Mouse (Mus musculus) heart, embryonic 11.5 days (tissue): ENCODE measurements at regions not wholly inside any gene's neighbourhood (a gene's known extent, or its start where the extent isn't known, plus 50 kb on each side); places are given as distances from the start of the nearest gene placed in this dataset.

Experiments used
- ATAC-seq: fragments of 200-750 bp; cut with Nextera tagmentation; replicated peaks from 2 replicates; pipeline ENCODE4 v1.8.0; 2017; ENCODE audit warnings: moderate library complexity; ENCODE audit not compliant: insufficient number of reproducible peaks, low FRiP score, low TSS enrichment
- H3K27ac ChIP-seq: fragments of 300-500 bp; sonication (generic); 2 replicates; pipeline ENCODE4 v1.5.1; 2014; ENCODE audit warnings: mild to moderate bottlenecking, low read depth, low read length
- H3K27me3 ChIP-seq: fragments of 300-500 bp; sonication (generic); 2 replicates; pipeline ENCODE4 v1.6.1; 2014; ENCODE audit warnings: mild to moderate bottlenecking, low read length, mixed read lengths; ENCODE audit not compliant: control insufficient read depth, insufficient read depth
- H3K36me3 ChIP-seq: fragments of 300-500 bp; sonication (generic); 2 replicates; pipeline ENCODE4 v1.6.1; 2014; ENCODE audit warnings: mild to moderate bottlenecking, low read length, moderate library complexity, mixed read lengths; ENCODE audit not compliant: control insufficient read depth, insufficient read depth
- H3K4me1 ChIP-seq: fragments of 300-500 bp; sonication (generic); 2 replicates; pipeline ENCODE4 v1.6.1; 2014; ENCODE audit warnings: low read length; ENCODE audit not compliant: control insufficient read depth, insufficient read depth
- H3K4me2 ChIP-seq: fragments of 300-500 bp; sonication (generic); 2 replicates; pipeline ENCODE4 v1.6.1; 2014; ENCODE audit warnings: mild to moderate bottlenecking, moderate library complexity
- H3K4me3 ChIP-seq: fragments of 300-500 bp; sonication (generic); 2 replicates; pipeline ENCODE4 v1.5.1; 2014; ENCODE audit warnings: low read depth, low read length
- H3K9ac ChIP-seq: fragments of 300-500 bp; sonication (generic); 2 replicates; pipeline ENCODE4 v1.6.1; 2014; ENCODE audit warnings: mild to moderate bottlenecking, low read depth, low read length, moderate library complexity
- H3K9me3 ChIP-seq: fragments of 300-500 bp; sonication (generic); replicated peaks from 2 replicates; pipeline ENCODE4 v1.6.1; 2016; ENCODE audit warnings: low read length; ENCODE audit not compliant: control insufficient read depth
- WGBS: fragments of 180-500 bp; shearing (Covaris S2); extraction: QIAGEN DNeasy Blood & Tissue Kit; methylation state at CpG from one replicate; pipeline ENCODE4 v1.1.7; 2014; ENCODE audit not compliant: insufficient replicate concordance; 5-methylcytosine and 5-hydroxymethylcytosine counted together

DNA sequence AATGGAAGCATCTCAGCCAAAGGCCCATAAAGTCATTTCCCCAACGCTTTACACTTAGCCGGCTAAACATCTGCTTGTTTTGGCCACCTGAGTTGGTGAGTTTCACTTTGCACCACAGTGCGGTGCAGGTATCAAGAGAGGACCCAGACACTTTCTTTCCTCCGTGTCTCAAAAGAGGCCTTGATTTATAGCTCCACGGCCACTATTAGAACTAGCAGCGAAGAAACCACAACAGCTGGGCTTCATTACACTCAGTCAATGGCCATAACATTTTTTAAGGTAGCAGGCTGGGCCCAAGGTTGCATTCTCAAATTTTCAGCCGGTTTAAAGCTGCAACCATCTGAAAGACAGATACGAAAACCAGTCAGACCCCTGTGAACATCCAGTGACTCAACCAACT, 103.4 kb downstream of the Mreg start:
- H3K27me3 ChIP-seq = no peaks in the 10 kb centered on the region
- H3K27ac ChIP-seq = no peak overlapping the region
- no peak overlapping the region for H3K4me3 ChIP-seq
- no peak for ATAC-seq
- no peak overlapping the region for H3K9ac ChIP-seq
- H3K4me2 ChIP-seq = no peak overlapping the region
- H3K36me3 ChIP-seq = no peaks in the 10 kb centered on the region
- WGBS = 77% methylated on average over 8 of the region's 8 CpGs
- no peaks in the 10 kb centered on the region for H3K4me1 ChIP-seq
- H3K9me3 ChIP-seq = no peaks in the 10 kb centered on the region

DNA sequence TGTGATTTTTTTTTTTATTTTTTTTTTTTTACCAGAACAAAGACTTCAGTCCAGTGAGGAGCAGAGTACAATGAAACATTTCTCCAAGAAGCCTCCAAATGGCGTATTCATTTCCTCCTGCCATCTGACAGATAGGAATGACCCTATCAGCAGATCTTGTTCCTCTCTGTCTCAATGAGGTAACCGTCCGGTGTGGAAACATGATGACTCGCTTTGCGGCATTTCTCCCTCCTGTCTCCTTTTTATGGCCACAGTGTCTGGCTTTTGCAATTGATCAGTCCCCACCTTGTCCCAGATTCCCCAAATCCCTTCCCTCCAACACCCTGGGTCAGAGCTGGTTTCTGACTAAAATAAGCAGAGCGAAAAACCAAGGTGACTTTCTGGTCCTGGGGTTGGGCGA, 105.0 kb downstream of the Mreg start:
- WGBS = 71% methylated on average over 7 of the region's 7 CpGs
- no peak for ATAC-seq

DNA sequence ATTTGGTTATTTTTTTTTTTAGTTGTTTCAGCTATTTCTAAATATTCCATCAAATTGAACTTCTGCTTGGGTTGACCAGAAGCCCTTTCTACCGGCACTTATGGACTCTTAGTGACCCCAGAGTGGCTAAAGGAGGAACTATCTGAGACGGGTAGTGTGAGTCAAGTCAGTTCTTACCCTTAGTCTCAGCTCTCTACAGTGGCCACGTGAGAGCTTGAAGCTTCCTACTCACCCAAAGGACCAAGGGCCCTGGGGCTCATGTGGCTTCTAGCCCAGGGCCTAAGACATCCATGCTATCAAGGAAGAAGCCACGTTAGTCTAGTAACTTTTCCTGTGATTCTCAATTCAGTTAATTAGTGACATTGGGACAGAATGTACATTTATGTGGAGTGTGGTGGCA, 105.5 kb downstream of the Mreg start:
- Histone ChIP-seq H3K4me3 (no peak overlapping the region), H3K4me1 (no peaks in the 10 kb centered on the region), H3K9me3 (no peaks in the 10 kb centered on the region), H3K4me2 (no peak overlapping the region), H3K27me3 (no peaks in the 10 kb centered on the region), H3K9ac (no peak overlapping the region), H3K27ac (no peak overlapping the region), H3K36me3 (no peaks in the 10 kb centered on the region)
- WGBS = 82% methylated on average over 4 of the region's 4 CpGs
- ATAC-seq = no peak

More for the DNA sequence above, 105.0 kb downstream of the Mreg start:
- Histone ChIP-seq H3K27ac (no peak overlapping the region), H3K36me3 (no peaks in the 10 kb centered on the region), H3K9ac (no peak overlapping the region), H3K27me3 (no peaks in the 10 kb centered on the region), H3K4me1 (no peaks in the 10 kb centered on the region), H3K4me2 (no peak overlapping the region), H3K9me3 (no peaks in the 10 kb centered on the region), H3K4me3 (no peak overlapping the region)

DNA sequence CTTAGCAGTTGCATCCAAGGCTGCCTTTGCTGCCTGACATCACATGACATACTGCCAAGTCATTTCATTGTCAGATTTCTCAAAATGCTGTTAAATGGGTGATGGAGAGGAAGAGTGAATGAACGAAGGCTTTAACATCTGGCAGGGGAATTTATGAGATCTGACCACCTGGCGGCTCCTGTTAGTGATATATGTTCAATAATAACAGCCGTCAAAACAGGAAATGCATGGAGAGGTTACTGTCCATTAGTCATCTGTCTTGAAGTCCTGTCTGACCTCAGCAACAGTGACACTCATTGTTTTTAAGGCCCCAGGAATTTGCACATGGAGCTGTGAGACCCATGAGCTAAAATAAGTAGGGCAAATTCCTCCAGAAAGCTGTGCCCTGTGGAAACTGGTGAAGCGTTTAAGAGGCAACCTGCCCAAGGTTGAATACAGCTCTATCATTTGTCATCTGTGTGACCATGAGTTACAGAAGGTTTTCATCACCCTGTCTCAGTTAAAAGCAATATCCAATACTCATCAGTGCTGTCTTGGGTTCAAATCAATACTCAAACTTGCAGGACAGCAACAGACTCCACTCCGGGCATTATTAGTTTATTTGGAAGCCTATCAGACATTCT, 106.6 kb downstream of the Mreg start:
- no peak overlapping the region for H3K9ac ChIP-seq
- no peaks in the 10 kb centered on the region for H3K27me3 ChIP-seq
- H3K4me3 ChIP-seq = no peak overlapping the region
- no peak overlapping the region for H3K4me2 ChIP-seq
- no peaks in the 10 kb centered on the region for H3K36me3 ChIP-seq
- no peak overlapping the region for H3K27ac ChIP-seq
- no peaks in the 10 kb centered on the region for H3K9me3 ChIP-seq
- H3K4me1 ChIP-seq = no peaks in the 10 kb centered on the region
- WGBS = 72% methylated on average over 5 of the region's 5 CpGs
- no peak for ATAC-seq

DNA sequence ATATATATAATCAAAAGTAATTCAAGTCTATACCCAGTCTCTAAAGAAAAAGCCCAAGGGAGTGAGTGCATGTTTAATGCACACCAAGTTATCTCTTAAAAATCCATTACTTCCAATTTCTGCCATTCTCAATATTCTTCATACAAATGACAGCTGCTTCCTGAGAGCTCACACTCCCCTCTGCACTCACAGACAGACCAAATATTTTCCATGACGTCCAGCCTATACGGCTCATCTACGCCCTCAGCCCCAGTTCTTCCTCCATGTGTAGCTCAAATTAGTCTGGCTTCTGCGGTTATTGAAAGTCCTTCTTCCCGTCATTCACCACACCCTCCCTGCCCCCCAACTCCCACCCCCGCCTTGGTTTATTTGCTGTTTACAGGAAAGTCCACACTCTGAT, 108.1 kb downstream of the Mreg start:
- no peaks in the 10 kb centered on the region for H3K27me3 ChIP-seq
- H3K27ac ChIP-seq = no peak overlapping the region
- no peak overlapping the region for H3K9ac ChIP-seq
- H3K9me3 ChIP-seq = no peaks in the 10 kb centered on the region
- no peaks in the 10 kb centered on the region for H3K36me3 ChIP-seq
- 59% methylated on average over 6 of the region's 6 CpGs for WGBS
- no peak overlapping the region for H3K4me2 ChIP-seq
- H3K4me3 ChIP-seq = no peak overlapping the region
- H3K4me1 ChIP-seq = no peaks in the 10 kb centered on the region
- ATAC-seq = no peak

DNA sequence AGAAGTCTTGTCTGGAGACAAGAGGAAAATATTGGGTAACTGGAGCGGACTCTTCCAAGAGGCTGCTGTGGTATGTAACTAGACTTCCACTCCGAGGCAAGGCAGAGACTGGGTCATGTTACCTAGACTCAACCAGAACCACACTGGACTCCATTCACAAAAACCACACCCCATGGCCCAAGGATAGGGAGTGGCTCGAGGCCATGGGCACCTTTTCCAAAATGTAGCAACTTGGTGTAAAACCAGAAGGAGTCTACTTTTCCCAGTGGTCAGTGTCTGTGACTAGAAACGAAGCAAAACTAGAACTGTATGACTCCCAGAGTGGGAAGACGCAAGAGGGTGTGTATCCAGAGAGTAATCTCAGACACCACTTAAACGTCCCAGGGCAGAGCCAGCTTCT, 108.7 kb downstream of the Mreg start:
- no peaks in the 10 kb centered on the region for H3K27me3 ChIP-seq
- H3K27ac ChIP-seq = no peak overlapping the region
- no peaks in the 10 kb centered on the region for H3K36me3 ChIP-seq
- H3K9ac ChIP-seq = no peak overlapping the region
- no peaks in the 10 kb centered on the region for H3K9me3 ChIP-seq
- no peak overlapping the region for H3K4me3 ChIP-seq
- no peak overlapping the region for H3K4me2 ChIP-seq
- 77% methylated on average over 6 of the region's 6 CpGs for WGBS
- H3K4me1 ChIP-seq = no peaks in the 10 kb centered on the region
- ATAC-seq = no peak

DNA sequence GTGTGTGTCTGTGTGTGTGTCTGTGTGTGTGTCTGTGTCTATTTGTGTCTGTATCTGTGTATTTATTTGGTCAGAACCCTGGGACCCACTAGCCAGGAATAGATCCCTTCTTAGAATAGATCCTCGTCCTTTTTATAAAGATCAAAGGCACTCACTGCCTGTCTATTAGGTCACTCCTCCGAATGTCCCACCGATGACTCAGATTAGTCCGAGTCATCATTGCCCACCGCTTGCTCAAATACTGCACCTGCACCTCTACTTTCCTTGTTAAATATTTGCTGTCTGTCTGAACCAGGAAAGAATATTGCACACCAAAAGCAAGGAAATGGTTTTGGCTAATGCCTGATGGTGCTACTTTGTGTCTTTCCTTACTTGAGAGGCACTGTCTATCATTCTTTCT, 112.7 kb downstream of the Mreg start:
- no peaks in the 10 kb centered on the region for H3K4me1 ChIP-seq

DNA sequence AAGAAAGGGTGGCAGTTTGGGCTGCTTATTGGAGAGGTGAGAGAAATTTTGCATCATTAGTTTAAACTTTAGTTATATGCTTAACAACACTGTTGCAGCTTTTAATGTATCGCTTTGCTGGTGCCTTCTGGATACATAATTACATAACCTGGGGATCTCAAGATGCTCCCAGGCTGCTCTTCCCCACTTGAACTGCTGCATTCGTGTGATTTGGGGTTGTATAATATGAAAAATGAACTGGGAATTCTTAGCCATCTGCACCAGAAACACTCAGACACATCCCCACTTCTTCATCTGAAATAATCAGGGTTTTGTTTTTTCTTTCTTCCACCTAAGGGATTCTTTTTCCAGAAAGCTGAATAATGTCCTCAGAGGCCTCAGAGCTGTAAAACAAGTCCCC, 120.8 kb downstream of the Mreg start:
- Histone ChIP-seq H3K4me2 (no peak overlapping the region), H3K4me3 (no peak overlapping the region), H3K36me3 (no peaks in the 10 kb centered on the region), H3K27ac (no peak overlapping the region), H3K9me3 (no peaks in the 10 kb centered on the region), H3K4me1 (no peaks in the 10 kb centered on the region), H3K27me3 (no peaks in the 10 kb centered on the region), H3K9ac (no peak overlapping the region)
- ATAC-seq = no peak
- 77% methylated on average over 2 of the region's 2 CpGs for WGBS

More for the DNA sequence above, 112.7 kb downstream of the Mreg start:
- no peaks in the 10 kb centered on the region for H3K9me3 ChIP-seq
- no peak overlapping the region for H3K9ac ChIP-seq
- no peaks in the 10 kb centered on the region for H3K27me3 ChIP-seq
- H3K4me2 ChIP-seq = no peak overlapping the region
- WGBS = 53% methylated on average over 5 of the region's 5 CpGs
- ATAC-seq = no peak
- H3K27ac ChIP-seq = no peak overlapping the region
- H3K4me3 ChIP-seq = no peak overlapping the region
- H3K36me3 ChIP-seq = no peaks in the 10 kb centered on the region

DNA sequence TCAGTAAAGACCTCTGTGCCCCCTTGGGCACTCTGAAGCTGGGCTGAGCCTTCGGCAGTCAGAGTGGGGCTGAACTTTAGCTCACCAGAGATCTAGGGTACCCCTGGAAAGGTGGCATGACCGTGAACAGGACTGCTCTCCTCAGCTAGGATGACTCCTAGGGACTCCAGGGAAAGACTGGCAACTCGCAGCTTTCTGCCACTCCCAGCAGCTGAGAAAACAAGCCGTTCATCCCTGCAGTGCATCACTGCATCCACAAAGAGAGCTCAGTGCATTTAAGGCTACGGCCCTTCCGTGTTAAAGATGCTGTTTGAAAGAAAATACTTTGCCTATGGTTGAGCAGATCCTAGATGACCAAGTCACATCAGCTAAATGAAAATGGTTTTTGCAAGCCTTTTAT, 126.4 kb downstream of the Mreg start:
- no peak overlapping the region for H3K4me2 ChIP-seq
- ATAC-seq = no peak
- 53% methylated on average over 6 of the region's 6 CpGs for WGBS

More for the DNA sequence above, 126.4 kb downstream of the Mreg start:
- no peaks in the 10 kb centered on the region for H3K27me3 ChIP-seq
- no peak overlapping the region for H3K9ac ChIP-seq
- H3K9me3 ChIP-seq = no peaks in the 10 kb centered on the region
- no peaks in the 10 kb centered on the region for H3K36me3 ChIP-seq
- H3K4me1 ChIP-seq = no peaks in the 10 kb centered on the region
- H3K27ac ChIP-seq = no peak overlapping the region
- H3K4me3 ChIP-seq = no peak overlapping the region
